Comparison of ENCODE assay signal across 13 mouse cellular contexts in genomic region chr3:152721301-152721700, GRCm38 (mm10). TPM values are rescaled to one million over a fixed set of nuclear protein-coding genes. Genes with fewer than 3 reads are reported as not detected.
DNase-seq lines count a peak whose midpoint lies in the region; ATAC-seq and TF ChIP-seq lines count a peak whose summit lies in the region.
"Had no signal": no experiment of that assay in that cellular context is flagged by ENCODE, and none has a peak within 500 bp of the region (broad histone marks: within the 10 kb centered on the region; RNA-seq: fewer than 3 reads in every experiment).

No protein-coding gene starts in this region.

- peak; percentile 32 for TF ChIP-seq CTCF in intestine, postnatal 0 days (IDR thresholded peaks at IDR 0.05; ENCODE audit: low read depth)

- peak; percentile 21 for DNase-seq in thymus, postnatal 4 days
- DNase-seq in thymus, postnatal 10 days (ENCODE audit: low spot score in 2 of 2), result no peak
- peak; percentile 29 for DNase-seq in c-Kit-positive CD71-positive TER-119-positive erythroid progenitor cells, embryonic 14.5 days (ENCODE audit: low spot score)
- DNase-seq in right cerebral cortex, postnatal 36 days (ENCODE audit: low spot score in 2 of 2), result no peak
- DNase-seq: adrenal gland, postnatal 36 days; cerebellum, postnatal 10 days; heart, postnatal 4 days; kidney, postnatal 36 days; thymus, adult 18-20 months had no signal

- H3K36me3 ChIP-seq in intestine, postnatal 0 days (ENCODE audit: control insufficient read depth, insufficient read depth), result 0 out of 2 replicates have a peak, but pooled peaks cover 3% of the 10 kb centered on the region
- no peaks in the 10 kb centered on the region; the same call in 1 of the 2 replicates for H3K36me3 ChIP-seq in intestine, embryonic 16.5 days (ENCODE audit: control insufficient read depth, insufficient read depth, low read length)

- H3K9me3 ChIP-seq in intestine, postnatal 0 days (ENCODE audit: control insufficient read depth), result no peaks in the 10 kb centered on the region
- no peaks in the 10 kb centered on the region for H3K9me3 ChIP-seq in intestine, embryonic 16.5 days (ENCODE audit: control insufficient read depth, low read length)
- H3K9me3 ChIP-seq: embryonic facial prominence, embryonic 15.5 days had no signal

- 82% methylated on average over 6 of the region's 6 CpGs for WGBS in intestine, postnatal 0 days
- WGBS in intestine, embryonic 16.5 days, result 87% methylated on average over 6 of the region's 6 CpGs

- no peak overlapping the region for H3K27ac ChIP-seq in intestine, postnatal 0 days (ENCODE audit: low read depth, low read length)
- H3K27ac ChIP-seq in intestine, embryonic 16.5 days (ENCODE audit: low read length), result no peak overlapping the region
- H3K27ac ChIP-seq: embryonic facial prominence, embryonic 15.5 days had no signal

- no peaks in the 10 kb centered on the region for H3K4me1 ChIP-seq in intestine, postnatal 0 days (replicated peaks; ENCODE audit: control insufficient read depth, insufficient read depth, low read length)
- H3K4me1 ChIP-seq in intestine, embryonic 16.5 days (ENCODE audit: control insufficient read depth, insufficient read depth, low read length), result no peaks in the 10 kb centered on the region
- H3K4me1 ChIP-seq: embryonic facial prominence, embryonic 15.5 days had no signal

- no peak overlapping the region for H3K9ac ChIP-seq in intestine, postnatal 0 days (ENCODE audit: low read depth, low read length)
- no peak overlapping the region for H3K9ac ChIP-seq in intestine, embryonic 16.5 days (ENCODE audit: low read depth, low read length)
- H3K9ac ChIP-seq: embryonic facial prominence, embryonic 15.5 days had no signal

- no peak for ATAC-seq in intestine, postnatal 0 days
- no peak for ATAC-seq in intestine, embryonic 16.5 days
- no peak for ATAC-seq in inflammation-experienced regulatory T-cells, adult 6 months

- H3K4me2 ChIP-seq in intestine, postnatal 0 days (replicated peaks; ENCODE audit: low read depth), result no peak overlapping the region
- H3K4me2 ChIP-seq in intestine, embryonic 16.5 days (ENCODE audit: low read depth, low read length), result no peak overlapping the region
- H3K4me2 ChIP-seq: embryonic facial prominence, embryonic 15.5 days had no signal

- H3K27me3 ChIP-seq in intestine, postnatal 0 days (replicated peaks; ENCODE audit: control insufficient read depth, insufficient read depth, low read length), result no peaks in the 10 kb centered on the region
- no peaks in the 10 kb centered on the region for H3K27me3 ChIP-seq in intestine, embryonic 16.5 days (replicated peaks; ENCODE audit: control insufficient read depth, insufficient read depth, low read length)
- H3K27me3 ChIP-seq: embryonic facial prominence, embryonic 15.5 days had no signal

- no peak overlapping the region for H3K4me3 ChIP-seq in intestine, postnatal 0 days (ENCODE audit: low read depth, low read length)
- H3K4me3 ChIP-seq in intestine, embryonic 16.5 days (ENCODE audit: low read length), result no peak overlapping the region
- H3K4me3 ChIP-seq: embryonic facial prominence, embryonic 15.5 days had no signal

RNA-seq across cellular contexts. Expression of gene Pigk, which starts 7.4 kb away (rescaled TPM):
- polyA plus RNA-seq in intestine, postnatal 0 days (2015; fragmentation: Nextera tagmentation; extraction: Ambion mirVana), result 33.7 and 35.5 TPM in 2 replicates
- 32.8 and 35.9 TPM in 2 replicates for polyA plus RNA-seq in intestine, embryonic 16.5 days (2015; fragmentation: Nextera tagmentation; extraction: Ambion mirVana)
- polyA plus RNA-seq in inflammation-experienced regulatory T-cells, adult 6 months (2017; shearing (Covaris generic)), result 10 to 100 TPM; 43.0 to 63.4 (median 56.5) TPM

RNA-seq across cellular contexts. Expression of gene Ak5, which starts 53.1 kb away (rescaled TPM):
- 0.18 and 0.33 TPM in 2 replicates for polyA plus RNA-seq in intestine, postnatal 0 days (2015; fragmentation: Nextera tagmentation; extraction: Ambion mirVana)
- 0.99 and 1.6 TPM in 2 replicates for polyA plus RNA-seq in intestine, embryonic 16.5 days (2015; fragmentation: Nextera tagmentation; extraction: Ambion mirVana)
- under 1 TPM in 1 of 3 experiments, not detected in 2; 0.09 TPM for polyA plus RNA-seq in inflammation-experienced regulatory T-cells, adult 6 months (2017; shearing (Covaris generic))

Comparison
In these comparisons a context has a peak if more than half of its experiments do, and no peak if none do; other contexts are left out.
1. DNase-seq: peak in thymus, postnatal 4 days (single experiment) and c-Kit-positive CD71-positive TER-119-positive erythroid progenitor cells, embryonic 14.5 days (single experiment); none in thymus, postnatal 10 days (0 of 2) and right cerebral cortex, postnatal 36 days (0 of 2).